Mouse (Mus musculus) neutrophil, adult 59 days (primary cell): ENCODE results near the gene Ddit4. TPM values are rescaled to one million over a fixed set of nuclear protein-coding genes. Genes with fewer than 3 reads are reported as not detected.

ENCODE experiments used
- total RNA-seq, 2 experiments: library from RNA; stranded (reverse); gene quantifications; 1 replicate in 1 of 2; 2 replicates in 1 of 2; pipeline ENCODE4 v1.2.4; 2023

Gene Ddit4
- 10 to 100 TPM; 11.6 to 14.5 TPM for total RNA-seq

GRCm38 (mm10) chr10:59951211-59952151 lies at the start of gene Ddit4:
Gene Ddit4 (minus strand): TSS chr10:59951834.

Other genes with a start within 250 kb of the Ddit4 start
- 100 to 1,000 TPM in 1 of 2 experiments, 10 to 100 TPM in 1; 85.5 to 105 TPM for gene Micu1, start 249.4 kb downstream of the Ddit4 start, total RNA-seq
- 10 to 100 TPM; 28.4 to 33.0 TPM for gene Dnajb12, start 72.3 kb downstream of the Ddit4 start, total RNA-seq
- gene Ascc1, start 51.0 kb upstream of the Ddit4 start, total RNA-seq: 10 to 100 TPM in 1 of 2 experiments, 1 to 10 TPM in 1; 9.0 to 11.6 TPM
- gene Anapc16, start 51.3 kb upstream of the Ddit4 start, total RNA-seq: 10 to 100 TPM; 24.3 to 26.5 TPM
- under 1 TPM; 0.26 to 0.33 TPM for gene Spock2, start 154.4 kb upstream of the Ddit4 start, total RNA-seq